Comparison of ENCODE assay signal across 8 mouse cellular contexts in the genomic region with DNA sequence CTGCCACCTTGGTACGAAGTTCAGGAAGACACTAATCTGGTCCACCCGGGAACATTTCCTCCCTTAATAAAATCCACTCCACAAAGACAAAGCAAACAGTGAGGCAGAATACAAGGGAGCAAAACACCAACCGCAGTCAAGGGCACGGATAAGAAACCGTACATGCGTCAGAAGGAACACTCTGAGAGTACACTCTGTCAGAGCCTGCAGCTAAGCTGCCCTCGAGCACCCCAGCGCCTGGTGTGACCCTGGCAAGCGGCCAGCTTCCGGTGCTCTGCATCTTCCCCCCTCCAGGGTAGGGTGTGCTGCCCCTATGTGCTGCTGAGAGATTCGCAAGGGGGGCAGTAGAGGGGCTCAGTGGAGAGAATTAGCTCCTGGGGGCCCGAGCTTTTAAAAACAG. TPM values are rescaled to one million over a fixed set of nuclear protein-coding genes. Genes with fewer than 3 reads are reported as not detected.
DNase-seq lines count a peak whose midpoint lies in the region; ATAC-seq and TF ChIP-seq lines count a peak whose summit lies in the region.

No protein-coding gene starts in this region.

- 16% methylated on average over 12 of the region's 12 CpGs for WGBS in heart, adult 2 months
- WGBS in kidney, embryonic 16.5 days, result 30% methylated on average over 12 of the region's 12 CpGs

- intact Hi-C loops in heart, adult 2 months (cut with DNase I), result loop anchor here (5.0 kb wide), 2 partner anchors 39 to 59 kb away; a partner anchor contains a TSS

- no peak for ATAC-seq in kidney, embryonic 16.5 days (ENCODE audit: low FRiP score, low TSS enrichment)
- peak; percentile 54 for ATAC-seq in megakaryocyte, adult 5-6 weeks (ENCODE audit: poor library complexity, severe bottlenecking)

- H3K4me1 ChIP-seq in heart, adult 2 months (ENCODE audit: control insufficient read depth, insufficient read depth, low read length), result no peaks in the 10 kb centered on the region
- peaks cover 6% of the 10 kb centered on the region; the same call in 1 of the 2 replicates for H3K4me1 ChIP-seq in kidney, embryonic 16.5 days (ENCODE audit: insufficient read depth, low read length)

- no peaks in the 10 kb centered on the region for H3K36me3 ChIP-seq in heart, adult 2 months (ENCODE audit: control insufficient read depth, insufficient read depth, low read length)
- no peaks in the 10 kb centered on the region for H3K36me3 ChIP-seq in kidney, embryonic 16.5 days (ENCODE audit: insufficient read depth, low read length)

- TF ChIP-seq CTCF in heart, adult 2 months (IDR thresholded peaks at IDR 0.05), result no peak; the same call in 1 of the 2 replicates

- 0 out of 2 replicates have a peak, but pooled peaks cover 3% of the 10 kb centered on the region for H3K9me3 ChIP-seq in kidney, embryonic 16.5 days (ENCODE audit: low read length)

- peak overlapping the region; percentile 52 for H3K27ac ChIP-seq in heart, adult 2 months
- H3K27ac ChIP-seq in kidney, embryonic 16.5 days (ENCODE audit: low read length), result no peak overlapping the region

- H3K79me2 ChIP-seq in heart, adult 2 months (replicated peaks; ENCODE audit: control insufficient read depth, insufficient read depth, low read length), result no peaks in the 10 kb centered on the region

- H3K9ac ChIP-seq in heart, adult 2 months (ENCODE audit: low read depth, low read length), result no peak overlapping the region
- H3K9ac ChIP-seq in kidney, embryonic 16.5 days (replicated peaks; ENCODE audit: low read length), result peak overlapping the region; percentile 1; the same call in 1 of the 2 replicates

- TF ChIP-seq POLR2A in heart, adult 2 months (IDR thresholded peaks at IDR 0.05; ENCODE audit: insufficient read depth, low read depth, low read length), result no peak

- H3K4me2 ChIP-seq in kidney, embryonic 16.5 days (replicated peaks; ENCODE audit: low read depth, low read length), result peak overlapping the region; percentile 21; the same call in 1 of the 2 replicates

- TF ChIP-seq EP300 in heart, adult 2 months (IDR thresholded peaks at IDR 0.05; ENCODE audit: insufficient read depth, low read depth, low read length), result no peak

- no peaks in the 10 kb centered on the region for H3K27me3 ChIP-seq in heart, adult 2 months (ENCODE audit: control insufficient read depth, insufficient read depth, low read length)
- no peaks in the 10 kb centered on the region for H3K27me3 ChIP-seq in kidney, embryonic 16.5 days (ENCODE audit: insufficient read depth, low read length)

- H3K4me3 ChIP-seq in heart, adult 2 months, result no peak overlapping the region
- no peak overlapping the region for H3K4me3 ChIP-seq in kidney, embryonic 16.5 days (ENCODE audit: low read length)

- peak; percentile 29 for DNase-seq in gastrocnemius, postnatal 10 days
- no peak for DNase-seq in gastrocnemius, postnatal 25 days
- peak; percentile 79 to 90 for DNase-seq in adrenal gland, adult (ENCODE audit: inconsistent age in 2 of 2, low spot score in 1 of 2)
- DNase-seq in heart, adult 2 months, result peak in 1 of 2 experiments; percentile 58
- peak; percentile 76 for DNase-seq in thymus, postnatal 14 days
- no peak for DNase-seq in yolk sac, embryonic 10.5 days (ENCODE audit: low spot score)

RNA-seq across cellular contexts. Expression of a gene that starts 50.2 kb away (rescaled TPM):
- 100 to 1,000 TPM; 882 to 915 TPM for total RNA-seq in gastrocnemius, postnatal 10 days (2021)
- total RNA-seq in gastrocnemius, postnatal 25 days (2021), result 100 to 1,000 TPM; 500 to 523 TPM
- 100 to 1,000 TPM; 513 to 615 TPM for total RNA-seq in heart, adult 2 months (2021)
- 153 and 190 TPM in 2 replicates for polyA plus RNA-seq in heart, adult 2 months (2012; rRNA removed)
- polyA plus RNA-seq in kidney, embryonic 16.5 days (2015; fragmentation: Nextera tagmentation; extraction: Ambion mirVana), result 464 and 479 TPM in 2 replicates
- 1,504 and 1,608 TPM in 2 replicates for total RNA-seq in megakaryocyte, adult 5-6 weeks (2015)
- total RNA-seq in megakaryocyte, adult 5-6 weeks (2017), result 446 and 454 TPM in 2 replicates

Comparison
In these comparisons a context has a peak if more than half of its experiments do, and no peak if none do; other contexts are left out.
1. DNase-seq: peak in gastrocnemius, postnatal 10 days (single experiment), adrenal gland, adult (2 of 2) and thymus, postnatal 14 days (single experiment); none in gastrocnemius, postnatal 25 days (single experiment) and yolk sac, embryonic 10.5 days (single experiment).